Comparison of ENCODE assay signal across 12 mouse cellular contexts in the genomic region with DNA sequence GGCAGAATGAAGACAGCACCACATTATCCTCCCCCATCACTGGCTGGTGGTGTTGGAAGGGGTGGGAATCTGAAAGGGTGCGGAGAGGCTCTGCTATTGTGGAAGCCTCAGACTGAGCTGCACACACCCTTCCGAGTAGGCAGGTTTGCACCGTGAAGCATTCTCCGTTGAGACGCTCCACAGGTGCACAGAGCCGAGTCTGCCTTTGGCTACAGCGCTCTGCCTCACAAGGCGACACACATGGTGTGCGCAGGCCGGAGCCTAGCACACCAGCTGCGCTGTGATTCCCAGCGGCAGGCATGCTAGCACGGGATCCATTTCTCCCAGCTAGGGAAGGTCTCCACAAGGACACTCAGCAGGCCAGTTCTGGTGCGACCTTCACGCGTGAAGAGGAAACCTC. TPM values are rescaled to one million over a fixed set of nuclear protein-coding genes. Genes with fewer than 3 reads are reported as not detected.
DNase-seq lines count a peak whose midpoint lies in the region; ATAC-seq lines count a peak whose summit lies in the region.
"Had no signal": no experiment of that assay in that cellular context is flagged by ENCODE, and none has a peak within 500 bp of the region (broad histone marks: within the 10 kb centered on the region; RNA-seq: fewer than 3 reads in every experiment).

No protein-coding gene starts in this region.

- no peak overlapping the region for H3K4me2 ChIP-seq in hindbrain, embryonic 13.5 days
- no peak overlapping the region for H3K4me2 ChIP-seq in hindbrain, embryonic 14.5 days (replicated peaks)
- H3K4me2 ChIP-seq: embryonic facial prominence, embryonic 15.5 days; heart, embryonic 15.5 days had no signal

- peak; percentile 48; the same call in 1 of the 2 replicates for ATAC-seq in hindbrain, embryonic 13.5 days (ENCODE audit: low FRiP score)
- no peak for ATAC-seq in hindbrain, embryonic 14.5 days (ENCODE audit: low FRiP score)
- no peak for ATAC-seq in erythroid progenitor cell, adult 5-6 weeks (replicated peaks; ENCODE audit: low FRiP score, poor library complexity, severe bottlenecking)
- ATAC-seq: lung, postnatal 0 days had no signal

- H3K27me3 ChIP-seq in hindbrain, embryonic 13.5 days = 0 out of 2 replicates have a peak, but pooled peaks cover 9% of the 10 kb centered on the region
- H3K27me3 ChIP-seq in hindbrain, embryonic 14.5 days (ENCODE audit: control insufficient read depth, insufficient read depth, low read length) = no peaks in the 10 kb centered on the region
- H3K27me3 ChIP-seq: heart, embryonic 15.5 days had no signal

- H3K36me3 ChIP-seq in hindbrain, embryonic 13.5 days = no peaks in the 10 kb centered on the region
- H3K36me3 ChIP-seq in hindbrain, embryonic 14.5 days (replicated peaks; ENCODE audit: control insufficient read depth, insufficient read depth) = no peaks in the 10 kb centered on the region
- H3K36me3 ChIP-seq: embryonic facial prominence, embryonic 15.5 days; heart, embryonic 15.5 days had no signal

- no peak overlapping the region for H3K9ac ChIP-seq in hindbrain, embryonic 13.5 days
- no peak overlapping the region for H3K9ac ChIP-seq in hindbrain, embryonic 14.5 days
- H3K9ac ChIP-seq: embryonic facial prominence, embryonic 15.5 days; heart, embryonic 15.5 days had no signal

- WGBS in hindbrain, embryonic 13.5 days = 61% methylated on average over 16 of the region's 16 CpGs
- WGBS in hindbrain, embryonic 14.5 days = 54% methylated on average over 16 of the region's 16 CpGs

- no peak overlapping the region for H3K27ac ChIP-seq in hindbrain, embryonic 13.5 days
- H3K27ac ChIP-seq in hindbrain, embryonic 14.5 days = no peak overlapping the region
- H3K27ac ChIP-seq: embryonic facial prominence, embryonic 15.5 days; heart, embryonic 15.5 days had no signal

- DNase-seq in hindbrain, embryonic 14.5 days (ENCODE audit: low spot score) = no peak
- DNase-seq in R1 (ENCODE audit: low read depth, low spot score) = peak; percentile 40
- DNase-seq in frontal cortex, adult 2 months (ENCODE audit: extremely low spot score in 1 of 2, low spot score in 1 of 2) = peak; percentile 28 to 66
- DNase-seq in left cerebral cortex, adult 9 months (ENCODE audit: low spot score in 2 of 2) = peak; percentile 46 to 70
- no peak for DNase-seq in urinary bladder, postnatal 14 days (ENCODE audit: low spot score)
- no peak for DNase-seq in gastrocnemius, postnatal 25 days
- DNase-seq: thymus, postnatal 25 days had no signal

- no peaks in the 10 kb centered on the region for H3K9me3 ChIP-seq in hindbrain, embryonic 13.5 days
- no peaks in the 10 kb centered on the region for H3K9me3 ChIP-seq in hindbrain, embryonic 14.5 days (ENCODE audit: control insufficient read depth, low read length)
- H3K9me3 ChIP-seq: embryonic facial prominence, embryonic 15.5 days; heart, embryonic 15.5 days had no signal

- H3K4me1 ChIP-seq in hindbrain, embryonic 13.5 days (replicated peaks) = peaks cover 39% of the 10 kb centered on the region
- H3K4me1 ChIP-seq in hindbrain, embryonic 14.5 days (replicated peaks; ENCODE audit: control insufficient read depth, insufficient read depth, low read length) = peaks cover 30% of the 10 kb centered on the region

- H3K4me3 ChIP-seq in hindbrain, embryonic 13.5 days = no peak overlapping the region
- H3K4me3 ChIP-seq in hindbrain, embryonic 14.5 days (replicated peaks; ENCODE audit: low read length) = no peak overlapping the region
- H3K4me3 ChIP-seq: embryonic facial prominence, embryonic 15.5 days; heart, embryonic 15.5 days had no signal

RNA-seq across cellular contexts. Expression of a gene that starts 47.6 kb away (rescaled TPM):
- polyA plus RNA-seq in hindbrain, embryonic 13.5 days (2015; fragmentation: Nextera tagmentation; extraction: Ambion mirVana) = 51.6 and 54.4 TPM in 2 replicates
- polyA plus RNA-seq in hindbrain, embryonic 14.5 days (2014; fragmentation: Nextera tagmentation; extraction: Ambion mirVana) = 37.2 and 40.1 TPM in 2 replicates
- 37.5 and 42.3 TPM in 2 replicates for polyA plus RNA-seq in frontal cortex, adult 2 months (2012; rRNA removed)
- 1.1 TPM in 1 of 2 replicates, not detected in the other for total RNA-seq in erythroid progenitor cell, adult 5-6 weeks (2015; ENCODE audit: low replicate concordance)
- total RNA-seq in erythroid progenitor cell, adult 5-6 weeks (2017; ENCODE audit: low replicate concordance) = 0.77 TPM in 1 of 2 replicates, not detected in the other
- total RNA-seq in gastrocnemius, postnatal 25 days (2021) = 1 to 10 TPM; 3.1 to 3.2 TPM

Comparison
In these comparisons a context has a peak if more than half of its experiments do, and no peak if none do; other contexts are left out.
1. DNase-seq: peak in R1 (single experiment), frontal cortex, adult 2 months (2 of 2) and left cerebral cortex, adult 9 months (2 of 2); none in hindbrain, embryonic 14.5 days (single experiment), urinary bladder, postnatal 14 days (single experiment) and gastrocnemius, postnatal 25 days (single experiment).